Mouse (Mus musculus) c-Kit-positive CD71-negative TER-119-negative erythroid progenitor cells, embryonic 14.5 days (primary cell): ENCODE data around the gene Ctxn1.

ENCODE experiments used
- DNase-seq: peaks from one replicate; pipeline ENCODE4 v3.0.0-alpha.2; 2013; ENCODE audit warnings: low read depth

Gene Ctxn1

GRCm38 (mm10) chr8:4250306-4250970, 8.6 kb downstream of the Ctxn1 start:
- peak; percentile 81 for DNase-seq

GRCm38 (mm10) chr8:4249213-4249612, 9.9 kb downstream of the Ctxn1 start:
- DNase-seq: no peak

DNA sequence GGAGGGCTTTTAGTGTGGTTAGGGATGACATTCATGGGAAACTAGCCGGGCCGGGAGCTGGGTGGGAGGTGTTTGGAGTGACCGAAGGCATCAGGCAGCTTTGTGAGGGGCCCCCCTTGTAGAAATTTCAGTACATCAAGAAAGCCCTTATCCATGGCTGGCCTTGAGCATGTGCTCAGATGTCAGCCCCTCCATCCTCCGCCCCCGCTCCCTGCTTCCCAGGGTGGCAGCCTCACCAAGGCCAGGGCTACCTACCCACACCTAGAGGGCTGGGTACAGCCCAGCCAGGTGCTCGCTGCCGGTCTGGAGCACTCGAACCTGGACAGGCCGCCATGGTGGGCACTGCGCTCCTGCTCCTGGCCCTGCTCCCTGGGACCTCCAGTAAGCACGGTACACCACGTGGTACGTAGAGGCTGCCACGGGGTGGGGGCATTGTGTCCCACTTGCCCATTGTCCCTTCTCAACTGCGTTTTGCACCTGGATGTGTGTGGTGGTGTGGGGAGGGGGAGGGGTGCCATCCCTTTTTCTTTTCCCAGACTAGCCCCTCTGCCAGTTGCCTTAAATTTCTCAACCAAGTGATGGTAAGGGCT, 11.0 kb downstream of the Ctxn1 start, which contains the start of gene Tgfbr3l:
Gene Tgfbr3l (plus strand): TSS at position 264 of the 590 bp plus-strand sequence.
- DNase-seq: no peak

DNA sequence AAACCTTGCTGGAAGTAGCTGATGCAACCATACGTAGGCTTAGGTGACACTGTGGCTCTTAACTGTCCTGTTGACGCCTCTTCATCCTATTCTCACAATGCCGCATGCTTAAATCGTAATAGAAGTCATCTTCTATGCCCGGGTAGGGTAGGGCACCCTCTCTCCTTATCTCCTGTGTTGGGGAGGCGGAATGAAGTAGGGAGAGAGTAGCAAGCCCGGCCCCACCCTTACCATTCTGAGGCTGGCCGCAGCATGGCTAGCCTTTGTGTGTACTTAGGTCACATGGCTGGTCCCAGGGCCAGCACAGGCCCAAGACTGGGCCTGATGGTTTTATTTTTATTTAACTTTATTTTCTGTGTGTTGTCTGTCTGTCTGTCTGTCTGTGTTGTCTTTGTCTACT, 11.8 kb downstream of the Ctxn1 start:
- no peak for DNase-seq

GRCm38 (mm10) chr8:4245737-4246136, 13.3 kb downstream of the Ctxn1 start:
- DNase-seq: no peak

DNA sequence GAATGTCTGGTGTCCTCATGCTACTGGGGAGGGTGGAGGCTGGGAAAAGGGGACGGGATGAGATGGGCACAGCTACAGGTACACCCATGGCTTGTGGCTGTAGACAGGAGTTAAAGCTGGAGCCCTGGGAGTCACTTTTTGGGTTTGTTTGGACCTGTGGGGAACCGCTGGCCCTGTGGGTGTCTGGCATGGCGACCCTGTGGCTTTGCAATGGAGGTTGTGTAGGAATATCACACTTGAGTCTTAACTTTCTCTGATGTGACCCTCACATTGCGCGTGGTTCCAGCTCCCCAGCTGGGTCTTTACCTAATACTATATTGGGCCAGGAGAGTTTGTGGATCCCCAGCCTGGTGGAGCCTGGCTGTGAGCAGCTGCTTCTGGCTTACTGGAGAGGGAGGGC, 14.0 kb downstream of the Ctxn1 start:
- DNase-seq: no peak

- DNase-seq: no peak
Observed at GRCm38 (mm10) chr8:4239193-4239890, 19.7 kb downstream of the Ctxn1 start.

DNA sequence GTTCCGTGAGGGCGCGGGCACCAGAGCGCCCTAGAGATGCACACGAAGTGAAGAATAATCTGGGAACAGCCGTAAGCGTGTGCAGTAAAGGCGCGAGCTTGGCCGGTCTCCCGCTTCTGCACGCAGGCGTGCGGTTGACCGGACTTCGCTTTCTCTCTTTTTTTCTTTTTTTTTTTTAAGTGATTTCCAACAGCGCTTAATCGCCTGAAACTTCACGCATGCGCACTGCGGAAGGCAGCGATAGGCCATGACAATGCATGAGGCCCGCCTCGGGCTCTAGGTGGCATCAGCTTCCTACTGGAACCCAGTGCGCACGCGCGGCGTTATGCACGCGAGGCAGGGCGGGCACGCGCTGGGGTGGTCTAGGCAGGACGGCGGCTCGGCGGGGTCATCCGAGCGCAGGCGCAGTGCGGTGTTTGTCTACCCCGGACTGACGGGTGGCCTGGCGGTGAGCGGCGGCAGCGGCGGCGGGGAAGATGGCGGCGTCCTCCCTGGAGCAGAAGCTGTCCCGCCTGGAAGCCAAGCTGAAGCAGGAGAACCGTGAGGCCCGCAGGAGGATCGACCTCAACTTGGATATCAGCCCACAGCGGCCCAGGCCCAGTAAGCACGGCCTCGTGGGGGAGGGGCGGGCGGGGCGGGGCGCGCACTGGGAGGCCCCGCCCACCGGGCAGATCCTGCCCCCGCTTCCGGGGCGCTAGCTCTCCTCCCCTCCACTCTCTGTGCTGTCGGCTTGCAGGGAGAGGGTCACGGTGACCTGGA, 20.5 kb downstream of the Ctxn1 start, which contains the start of the genes Map2k7 and Gm49320:
Gene Map2k7 (plus strand): TSS at position 307 of the 759 bp plus-strand sequence.
Gene Gm49320 (plus strand): TSS at position 432 of the 759 bp plus-strand sequence.
- DNase-seq: peak; percentile 98

DNA sequence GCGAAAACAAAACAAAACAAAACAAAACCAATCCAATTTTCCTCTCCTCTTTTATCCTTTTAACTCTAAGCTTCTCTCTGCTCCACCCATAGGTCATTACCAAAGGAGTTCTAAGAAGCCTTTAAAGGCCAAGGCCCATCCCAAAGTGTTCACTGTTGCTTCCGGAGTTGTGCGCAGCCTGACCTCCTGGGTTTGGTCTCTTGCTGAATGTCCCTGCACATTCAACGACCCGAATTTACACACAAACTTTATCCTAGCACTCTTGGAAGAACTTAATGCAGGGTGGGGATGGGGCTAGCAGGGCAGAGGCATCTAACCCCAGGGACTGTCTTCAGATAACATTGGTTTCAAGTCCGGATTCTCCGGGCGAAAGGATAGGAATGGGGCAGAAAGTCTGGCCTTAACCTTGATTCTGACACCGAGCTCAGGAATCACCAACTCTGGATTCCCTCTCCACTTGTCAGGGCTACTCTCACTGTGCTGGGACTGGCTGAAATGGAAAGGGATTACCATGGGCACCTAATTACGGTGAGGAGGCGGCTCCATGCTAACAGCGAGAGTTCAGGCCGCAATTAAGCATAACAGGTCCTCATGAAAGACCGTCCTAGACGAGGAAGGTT, 21.1 kb downstream of the Ctxn1 start:
- no peak for DNase-seq

DNA sequence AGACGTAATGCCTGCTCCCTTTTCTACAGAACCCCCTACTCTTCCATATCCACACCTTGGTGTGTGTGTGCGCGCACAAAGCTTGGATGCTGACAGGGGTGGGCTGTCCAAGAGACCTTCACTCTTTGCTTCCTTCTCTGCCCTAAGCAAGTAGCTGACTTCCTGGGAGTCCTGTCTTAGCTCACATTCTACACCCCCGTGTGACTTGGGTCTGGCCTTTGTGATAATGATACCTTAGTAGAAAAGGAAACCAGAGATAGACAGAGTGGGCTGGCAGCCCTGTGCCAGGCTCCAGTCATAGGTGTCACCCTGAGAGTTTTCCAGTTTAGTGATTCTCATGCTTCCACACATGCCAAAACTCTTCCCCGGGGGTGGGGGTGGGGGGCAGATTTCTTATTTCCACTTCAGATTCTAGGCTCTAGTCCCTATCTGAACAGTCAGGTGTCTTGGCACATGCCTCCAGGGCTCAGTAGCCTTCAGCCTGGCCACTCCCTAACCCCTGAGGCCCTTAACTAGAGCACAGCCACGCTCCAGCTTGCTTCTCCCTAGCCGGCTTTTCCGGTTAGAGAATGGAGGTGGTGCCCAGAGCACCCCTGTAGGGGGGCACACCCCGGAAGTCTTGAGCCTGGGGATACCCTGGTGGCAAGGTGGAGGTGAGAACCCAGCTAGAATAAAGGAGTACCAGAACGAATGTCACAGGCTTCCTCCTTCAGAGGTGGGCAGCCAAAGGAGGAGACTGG, 28.3 kb downstream of the Ctxn1 start:
- no peak for DNase-seq

- DNase-seq: no peak
Observed at GRCm38 (mm10) chr8:4229784-4230183, 29.3 kb downstream of the Ctxn1 start.

GRCm38 (mm10) chr8:4227919-4228318, 31.2 kb downstream of the Ctxn1 start:
- DNase-seq: no peak

- no peak for DNase-seq
Observed at GRCm38 (mm10) chr8:4226739-4227347, 32.2 kb downstream of the Ctxn1 start, which contains the start of gene Lrrc8e. Gene Lrrc8e, plus strand, starts transcription at chr8:4226827.

DNA sequence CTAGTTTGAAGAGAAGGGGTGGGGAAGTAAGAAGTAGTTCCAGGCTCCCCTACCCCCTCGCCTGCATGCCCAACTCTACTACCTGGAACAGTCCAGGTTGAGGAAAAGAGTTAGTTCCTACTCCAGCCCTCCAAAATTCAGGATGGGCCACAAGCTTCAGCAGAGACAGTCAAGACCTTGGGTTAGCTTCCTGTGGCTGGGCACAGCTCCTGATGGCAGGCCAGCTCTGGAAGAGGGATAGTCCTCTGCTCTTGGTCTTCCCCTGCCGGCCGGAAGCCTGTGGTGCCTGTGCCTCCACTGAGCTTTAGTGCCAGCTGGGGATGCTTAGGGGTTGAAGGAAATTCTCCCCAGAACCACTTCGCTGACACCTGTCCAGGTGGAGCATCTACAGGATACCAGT, 32.8 kb downstream of the Ctxn1 start:
- no peak for DNase-seq

- no peak for DNase-seq
Observed at GRCm38 (mm10) chr8:4222059-4222458, 37.0 kb downstream of the Ctxn1 start.

- DNase-seq: no peak
Observed at GRCm38 (mm10) chr8:4219617-4220016, 39.5 kb downstream of the Ctxn1 start.

- no peak for DNase-seq
Observed at GRCm38 (mm10) chr8:4216791-4217621, 42.1 kb downstream of the Ctxn1 start, which contains the start of gene Prr36. Gene Prr36, minus strand, starts transcription at chr8:4217459.

DNA sequence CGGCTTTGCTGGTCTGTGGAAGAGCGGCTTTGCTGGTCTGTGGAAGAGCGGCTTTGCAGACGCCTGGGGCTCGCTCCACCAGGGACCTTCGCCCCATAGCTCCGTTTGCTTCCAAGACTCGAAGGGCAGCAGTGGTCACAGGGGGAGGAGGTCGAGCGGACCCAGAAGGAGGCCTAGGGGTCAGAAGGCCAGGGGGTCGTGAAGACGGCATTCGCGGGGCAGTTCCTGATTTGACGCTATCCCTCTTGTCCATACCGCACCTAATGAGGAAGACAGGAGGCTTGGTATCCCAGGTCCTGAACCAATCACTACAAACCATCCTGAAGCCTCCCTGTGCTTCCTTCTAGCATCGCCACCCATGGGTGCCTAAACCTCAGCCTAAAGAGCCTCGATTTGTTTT, 42.8 kb downstream of the Ctxn1 start:
- no peak for DNase-seq
